Mouse (Mus musculus): ENCODE measurements at regions not wholly inside any gene's neighbourhood (a gene's known extent, or its start where the extent isn't known, plus 50 kb on each side); places are given as distances from the start of the nearest gene placed in this dataset.
A peak's percentile ranks its signal among the peaks of the same experiment; 100 is the strongest.
"Not testable (repeated sequence)": the region's sequence is repeated elsewhere in the genome, so short reads cannot be mapped to it uniquely, and the experiment has no call there.

- ATAC-seq (replicated peaks; ENCODE audit: poor library complexity), result no peak
These were observed 240.6 kb downstream of the Ano6 start for GRCm38 (mm10) chr15:96031085-96031780.

GRCm38 (mm10) chr15:96035273-96035672, 244.6 kb downstream of the Ano6 start:
- ATAC-seq (replicated peaks; ENCODE audit: poor library complexity), result no peak

- no peak for ATAC-seq (replicated peaks; ENCODE audit: poor library complexity)
These were observed 241.8 kb upstream of the Arid2 start for GRCm38 (mm10) chr15:96045561-96045960.

GRCm38 (mm10) chr15:96046651-96047050, 240.7 kb upstream of the Arid2 start:
- ATAC-seq (replicated peaks; ENCODE audit: poor library complexity), result no peak

GRCm38 (mm10) chr15:96050416-96050815, 236.9 kb upstream of the Arid2 start:
- no peak for ATAC-seq (replicated peaks; ENCODE audit: poor library complexity)

GRCm38 (mm10) chr15:96052586-96052985, 234.7 kb upstream of the Arid2 start:
- ATAC-seq (replicated peaks; ENCODE audit: poor library complexity), result no peak

- no peak for ATAC-seq (replicated peaks; ENCODE audit: poor library complexity)
These were observed 232.0 kb upstream of the Arid2 start for GRCm38 (mm10) chr15:96055361-96055760.

GRCm38 (mm10) chr15:96055796-96056473, 231.4 kb upstream of the Arid2 start:
- no peak for ATAC-seq (replicated peaks; ENCODE audit: poor library complexity)

- ATAC-seq (replicated peaks; ENCODE audit: poor library complexity), result no peak
These were observed 227.7 kb upstream of the Arid2 start for GRCm38 (mm10) chr15:96059623-96060022.

- ATAC-seq (replicated peaks; ENCODE audit: poor library complexity), result no peak
These were observed 222.7 kb upstream of the Arid2 start for GRCm38 (mm10) chr15:96064499-96065217.

GRCm38 (mm10) chr15:96075615-96076014, 211.7 kb upstream of the Arid2 start:
- ATAC-seq (replicated peaks; ENCODE audit: poor library complexity), result no peak

GRCm38 (mm10) chr15:96077756-96078155, 209.6 kb upstream of the Arid2 start:
- no peak for ATAC-seq (replicated peaks; ENCODE audit: poor library complexity)

- ATAC-seq (replicated peaks; ENCODE audit: poor library complexity), result no peak
These were observed 208.7 kb upstream of the Arid2 start for GRCm38 (mm10) chr15:96078580-96078979.

GRCm38 (mm10) chr15:96089676-96090075, 197.6 kb upstream of the Arid2 start:
- no peak for ATAC-seq (replicated peaks; ENCODE audit: poor library complexity)

- 0 out of 2 replicates have a peak, but pooled peaks have one; percentile 26 for ATAC-seq (replicated peaks; ENCODE audit: poor library complexity)
These were observed 190.9 kb upstream of the Arid2 start for GRCm38 (mm10) chr15:96096438-96096837.

GRCm38 (mm10) chr15:96098821-96099220, 188.5 kb upstream of the Arid2 start:
- no peak for ATAC-seq (replicated peaks; ENCODE audit: poor library complexity)

GRCm38 (mm10) chr15:96099844-96100640, 187.3 kb upstream of the Arid2 start:
- not testable (repeated sequence) for ATAC-seq (replicated peaks; ENCODE audit: poor library complexity)

- ATAC-seq (replicated peaks; ENCODE audit: poor library complexity), result no peak
These were observed 183.6 kb upstream of the Arid2 start for GRCm38 (mm10) chr15:96103737-96104136.

GRCm38 (mm10) chr15:96107503-96107902, 179.8 kb upstream of the Arid2 start:
- ATAC-seq (replicated peaks; ENCODE audit: poor library complexity), result no peak

GRCm38 (mm10) chr15:96113091-96113490, 174.2 kb upstream of the Arid2 start:
- no peak for ATAC-seq (replicated peaks; ENCODE audit: poor library complexity)

- ATAC-seq (replicated peaks; ENCODE audit: poor library complexity), result no peak
These were observed 172.7 kb upstream of the Arid2 start for GRCm38 (mm10) chr15:96114616-96115015.

Measured in megakaryocyte progenitor cell, adult 5-6 weeks (primary cell).